Mouse (Mus musculus) heart, postnatal 0 days (tissue): ENCODE data around the gene Mfap3l. TPM values are rescaled to one million over a fixed set of nuclear protein-coding genes. Genes with fewer than 3 reads are reported as not detected.
"Not testable (repeated sequence)": the region's sequence is repeated elsewhere in the genome, so short reads cannot be mapped to it uniquely, and the experiment has no call there.

ENCODE experiments used
- ATAC-seq: fragments of 200-750 bp; cut with Nextera tagmentation; 2 replicates; pipeline ENCODE4 v1.8.0; 2017; ENCODE audit warnings: low read depth, moderate number of reproducible peaks, moderate library complexity; ENCODE audit not compliant: insufficient read depth
- DNase-seq: peaks from one replicate; pipeline ENCODE4 v3.0.0-alpha.2; 2016; ENCODE audit warnings: low spot score
- H3K27ac ChIP-seq: fragments of 300-500 bp; sonication (generic); 2 replicates; pipeline ENCODE4 v1.5.1; 2014; ENCODE audit warnings: low read depth, mild to moderate bottlenecking
- H3K27me3 ChIP-seq: fragments of 300-500 bp; sonication (generic); 2 replicates; pipeline ENCODE4 v1.6.1; 2014; ENCODE audit warnings: low read length, mixed read lengths; ENCODE audit not compliant: control insufficient read depth, insufficient read depth
- H3K36me3 ChIP-seq: fragments of 300-500 bp; sonication (generic); replicated peaks from 2 replicates; pipeline ENCODE4 v1.6.1; 2014; ENCODE audit warnings: low read length, mixed read lengths; ENCODE audit not compliant: control insufficient read depth, insufficient read depth
- H3K4me1 ChIP-seq: fragments of 300-500 bp; sonication (generic); 2 replicates; pipeline ENCODE4 v1.6.1; 2014; ENCODE audit warnings: antibody characterized with exemption; ENCODE audit not compliant: control insufficient read depth, insufficient read depth
- H3K4me2 ChIP-seq: fragments of 300-500 bp; sonication (generic); 2 replicates; pipeline ENCODE4 v1.6.1; 2014; ENCODE audit warnings: low read depth, mild to moderate bottlenecking, low read length, moderate library complexity
- H3K4me3 ChIP-seq: fragments of 300-500 bp; sonication (generic); 2 replicates; pipeline ENCODE4 v1.5.1; 2014; ENCODE audit warnings: low read depth, low read length
- H3K9ac ChIP-seq: fragments of 300-500 bp; sonication (generic); replicated peaks from 2 replicates; pipeline ENCODE4 v1.6.1; 2014; ENCODE audit warnings: low read depth, low read length, mixed read lengths
- H3K9me3 ChIP-seq: fragments of 300-500 bp; sonication (generic); replicated peaks from 2 replicates; pipeline ENCODE4 v1.6.1; 2016; ENCODE audit warnings: low read length; ENCODE audit not compliant: control insufficient read depth
- CTCF ChIP-seq: IDR thresholded peaks from 2 replicates; pipeline ENCODE4 v1.5.1; 2016; ENCODE audit warnings: antibody characterized with exemption, control low read depth, low read depth
- EP300 ChIP-seq: IDR thresholded peaks from 2 replicates; pipeline ENCODE4 v1.6.1; 2016; ENCODE audit warnings: antibody characterized with exemption, low read depth
- WGBS: fragments of 180-500 bp; shearing (Covaris S2); extraction: QIAGEN DNeasy Blood & Tissue Kit; methylation state at CpG from one replicate; pipeline ENCODE4 v1.1.7; 2014; 5-methylcytosine and 5-hydroxymethylcytosine counted together
- polyA plus RNA-seq: library from polyadenylated mRNA; unstranded; fragments of >200 nt; fragmentation: Nextera tagmentation; extraction: Ambion mirVana; gene quantifications from 2 replicates; pipeline ENCODE4 v1.2.1, GENCODE M21; 2015
- total RNA-seq: library from RNA; depleted of rRNA; stranded (reverse); fragments of >200 nt; gene quantifications from 2 replicates; pipeline ENCODE4 v1.2.3, GENCODE M21; 2014; ENCODE audit warnings: low replicate concordance

Gene Mfap3l
- total and polyA plus RNA-seq, 2 experiments from 2014 or later: 0.69 to 0.70 TPM

DNA sequence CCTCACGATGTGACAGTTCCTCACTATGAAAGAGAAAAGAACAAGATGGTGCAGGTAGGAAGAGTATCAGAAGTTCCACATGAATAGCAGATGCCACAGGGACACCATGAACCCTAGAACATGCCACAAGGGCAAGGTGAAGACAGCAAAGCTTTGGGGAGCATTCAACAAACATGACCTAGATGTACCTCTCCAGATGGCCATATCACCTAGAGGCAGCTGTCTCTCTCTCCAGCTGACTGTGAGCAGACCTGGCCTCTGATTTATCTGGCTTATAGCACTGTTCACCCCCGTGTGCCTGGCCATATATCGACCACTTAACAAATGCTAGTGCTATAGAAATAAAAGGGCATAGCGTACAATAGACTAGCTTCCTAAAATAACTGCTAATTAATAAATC lies 17.5 kb downstream of the Mfap3l start:
- no peaks in the 10 kb centered on the region for H3K4me1 ChIP-seq
- H3K27ac ChIP-seq: no peak overlapping the region
- H3K27me3 ChIP-seq: no peaks in the 10 kb centered on the region
- WGBS: 74% methylated on average over 4 of the region's 4 CpGs
- DNase-seq (no peak), ATAC-seq (no peak)
- H3K4me3 ChIP-seq: no peak overlapping the region
- TF ChIP-seq EP300 (no peak), CTCF (no peak)
- H3K9me3 ChIP-seq: no peaks in the 10 kb centered on the region
- H3K36me3 ChIP-seq: no peaks in the 10 kb centered on the region
- no peak overlapping the region for H3K4me2 ChIP-seq
- no peak overlapping the region for H3K9ac ChIP-seq

DNA sequence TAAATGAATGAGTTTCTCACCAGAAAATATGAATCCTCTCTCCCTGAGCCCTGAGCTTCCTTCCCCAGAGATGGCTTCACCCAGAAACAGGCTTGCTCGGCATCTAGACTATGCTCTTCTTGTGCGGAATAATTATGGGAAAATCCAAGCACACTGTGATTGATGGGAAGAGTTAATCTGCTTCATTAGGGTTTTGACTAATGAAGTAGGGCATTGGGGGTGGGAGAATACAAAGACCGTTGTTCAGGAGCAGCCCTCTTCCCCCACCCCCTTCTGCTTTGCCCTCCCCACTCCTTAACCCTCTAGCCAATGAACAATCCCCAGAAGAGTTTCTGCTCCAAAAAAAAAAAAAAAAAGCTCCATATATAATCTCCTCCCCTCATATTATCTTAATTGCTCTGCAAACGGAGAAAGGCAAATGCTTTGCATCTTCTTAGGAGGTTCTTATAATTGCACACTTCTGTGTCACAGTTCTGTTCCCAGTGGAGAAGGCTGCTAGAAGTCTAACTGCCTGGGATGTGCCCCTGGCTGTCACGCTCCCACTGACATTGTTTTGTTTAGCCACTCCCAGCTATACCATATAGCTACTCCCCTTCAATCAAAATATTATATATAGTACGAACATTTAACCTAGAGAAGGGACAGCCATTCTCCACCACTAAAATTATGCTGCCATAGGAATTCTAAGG lies 24.9 kb downstream of the Mfap3l start:
- no peak overlapping the region for H3K4me3 ChIP-seq
- H3K27ac ChIP-seq: no peak overlapping the region
- no peak for DNase-seq
- no peaks in the 10 kb centered on the region for H3K4me1 ChIP-seq
- no peaks in the 10 kb centered on the region for H3K36me3 ChIP-seq
- H3K27me3 ChIP-seq: no peaks in the 10 kb centered on the region
- no peak for ATAC-seq
- H3K9me3 ChIP-seq: no peaks in the 10 kb centered on the region
- WGBS: 73% methylated on average over 6 of the region's 6 CpGs
- H3K9ac ChIP-seq: no peak overlapping the region
- TF ChIP-seq EP300 (no peak), CTCF (no peak)
- H3K4me2 ChIP-seq: no peak overlapping the region

DNA sequence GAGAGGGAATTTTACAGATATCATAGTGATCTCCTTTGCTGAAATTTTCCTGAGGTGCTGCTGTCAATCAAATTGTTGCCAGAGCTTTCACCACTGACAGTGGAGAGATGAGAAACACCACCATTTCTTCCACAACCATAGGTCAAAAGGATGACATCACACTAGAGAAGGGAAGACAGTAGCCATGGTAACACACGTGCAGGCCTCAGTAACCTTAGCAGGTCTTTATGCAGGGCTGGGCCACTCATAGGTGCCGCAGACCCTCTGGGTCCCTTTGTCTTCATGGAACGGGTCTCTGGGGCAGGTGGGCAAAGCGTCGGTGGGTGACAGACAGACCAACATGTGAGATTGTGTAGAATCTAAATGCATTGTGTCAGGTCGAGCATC lies 25.5 kb downstream of the Mfap3l start:
- Histone ChIP-seq H3K36me3 (no peaks in the 10 kb centered on the region), H3K27ac (no peak overlapping the region), H3K9ac (no peak overlapping the region), H3K4me2 (no peak overlapping the region), H3K4me3 (no peak overlapping the region), H3K4me1 (no peaks in the 10 kb centered on the region), H3K9me3 (no peaks in the 10 kb centered on the region), H3K27me3 (no peaks in the 10 kb centered on the region)
- no peak for TF ChIP-seq CTCF
- TF ChIP-seq EP300: no peak
- ATAC-seq: no peak
- DNase-seq: no peak
- WGBS: 81% methylated on average over 6 of the region's 6 CpGs

DNA sequence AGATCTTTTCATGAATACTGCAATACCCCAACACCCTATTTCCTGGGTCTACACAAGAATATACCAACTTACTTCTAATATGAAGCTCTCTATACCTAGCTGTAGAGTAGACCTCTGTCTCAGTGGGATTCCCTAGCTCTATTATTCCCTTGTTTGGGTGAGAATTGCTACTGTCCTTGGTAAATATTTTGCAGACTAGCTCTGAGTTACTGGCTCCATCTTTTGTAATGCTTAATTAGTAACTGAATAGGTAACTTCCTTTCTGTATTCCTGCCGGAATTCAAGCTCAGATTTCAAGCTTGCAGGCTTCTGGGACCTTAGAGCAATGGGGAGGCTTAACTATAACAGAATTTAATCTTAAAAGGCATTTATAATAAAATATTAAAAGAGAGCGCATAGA lies 26.1 kb downstream of the Mfap3l start:
- 76% methylated on average over 2 of the region's 2 CpGs for WGBS
- H3K4me2 ChIP-seq, H3K9me3 ChIP-seq, H3K27ac ChIP-seq, H3K36me3 ChIP-seq, H3K27me3 ChIP-seq, DNase-seq, H3K4me3 ChIP-seq, ATAC-seq, H3K9ac ChIP-seq, H3K4me1 ChIP-seq: not testable (repeated sequence)

DNA sequence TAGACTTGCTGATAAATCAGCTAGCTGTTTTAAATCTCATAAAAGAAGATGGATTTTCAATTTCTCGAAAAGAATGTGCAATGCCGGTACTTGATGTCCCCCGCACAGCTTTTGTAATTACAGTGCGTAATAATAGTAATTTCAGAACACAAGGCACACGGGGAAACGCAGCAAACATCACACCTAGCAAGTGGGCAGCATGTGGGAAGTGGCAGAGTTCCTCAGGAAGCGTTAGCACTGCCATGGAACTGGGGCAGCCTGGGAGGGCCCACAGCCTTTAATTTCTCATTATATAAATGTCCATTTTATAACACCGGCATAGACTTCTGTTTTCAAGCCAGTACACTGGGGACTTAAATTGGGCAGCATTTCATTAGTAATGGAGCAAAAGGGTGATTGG lies 27.1 kb downstream of the Mfap3l start:
- no peak overlapping the region for H3K4me3 ChIP-seq
- no peak for ATAC-seq

DNA sequence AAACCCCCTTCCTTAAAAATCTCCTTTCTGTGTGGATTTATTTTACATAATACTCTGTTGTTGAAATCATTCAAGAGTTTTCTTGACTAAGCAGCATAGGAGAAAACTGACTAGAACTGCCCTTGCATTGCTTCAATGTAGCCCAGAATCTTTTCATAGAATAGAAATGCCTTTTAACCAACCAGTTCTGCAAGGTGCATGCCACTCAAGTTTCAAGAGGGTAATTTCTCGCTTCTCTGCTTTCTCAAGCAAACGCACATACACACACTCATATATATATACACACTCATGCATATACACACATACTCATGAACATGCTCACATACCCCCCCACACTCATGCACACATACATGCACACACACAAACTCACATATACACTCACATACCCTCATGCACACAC lies 28.6 kb downstream of the Mfap3l start:
- DNase-seq (no peak), ATAC-seq (no peak)
- no peaks in the 10 kb centered on the region for H3K36me3 ChIP-seq
- no peak overlapping the region for H3K27ac ChIP-seq
- no peak overlapping the region for H3K9ac ChIP-seq
- H3K4me1 ChIP-seq: no peaks in the 10 kb centered on the region
- no peaks in the 10 kb centered on the region for H3K27me3 ChIP-seq
- no peak overlapping the region for H3K4me2 ChIP-seq
- no peak overlapping the region for H3K4me3 ChIP-seq
- WGBS: 84% methylated on average over 2 of the region's 2 CpGs
- H3K9me3 ChIP-seq: no peaks in the 10 kb centered on the region
- no peak for TF ChIP-seq CTCF
- TF ChIP-seq EP300: no peak

More for the DNA sequence above, 27.1 kb downstream of the Mfap3l start:
- Histone ChIP-seq H3K27ac (no peak overlapping the region), H3K4me2 (no peak overlapping the region), H3K9ac (no peak overlapping the region), H3K4me1 (no peaks in the 10 kb centered on the region), H3K27me3 (no peaks in the 10 kb centered on the region), H3K36me3 (no peaks in the 10 kb centered on the region), H3K9me3 (no peaks in the 10 kb centered on the region)
- WGBS: 88% methylated on average over 8 of the region's 8 CpGs
- DNase-seq: no peak
- TF ChIP-seq EP300: no peak
- TF ChIP-seq CTCF: no peak
